Mouse (Mus musculus): Measurements from ENCODE around the gene P3h3. TPM values are rescaled to one million over a fixed set of nuclear protein-coding genes. Genes with fewer than 3 reads are reported as not detected.
A peak's percentile ranks its signal among the peaks of the same experiment; 100 is the strongest.
"Not testable (repeated sequence)": the region's sequence is repeated elsewhere in the genome, so short reads cannot be mapped to it uniquely, and the experiment has no call there.

Gene P3h3
- polyA plus RNA-seq, 1 experiment: 8.7 TPM

DNA sequence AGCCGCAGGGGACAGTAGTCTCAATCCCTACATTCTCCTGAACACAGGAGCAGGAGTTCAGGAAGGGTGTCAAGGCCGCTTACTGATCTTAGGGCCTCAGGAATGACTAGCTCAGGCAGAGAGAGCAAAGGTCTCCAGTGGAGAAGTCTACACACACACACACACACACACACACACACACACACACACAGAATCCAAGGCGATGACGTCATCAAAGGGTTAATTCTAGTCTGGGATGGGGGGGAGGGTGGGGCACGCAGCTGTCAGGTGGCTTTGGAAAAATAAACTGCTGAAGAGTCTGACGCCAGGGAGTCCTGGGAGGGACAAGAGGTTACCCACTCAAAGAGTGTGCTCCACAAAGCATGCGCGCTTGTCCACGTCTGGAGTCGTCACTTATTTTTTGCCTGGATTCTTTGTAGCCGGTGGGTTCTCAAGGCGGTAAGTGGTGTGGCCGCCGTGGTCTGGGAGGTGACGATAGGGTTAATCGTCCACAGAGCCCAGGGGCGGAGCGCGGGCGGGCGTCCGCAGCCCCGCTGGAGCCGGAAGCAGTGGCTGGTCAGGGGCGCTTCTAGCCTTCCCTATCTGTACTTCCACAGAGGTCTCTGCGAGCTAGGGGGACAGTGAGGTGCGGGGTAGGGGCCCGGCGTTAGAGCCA is 49.1 kb downstream of the P3h3 start, which contains the start of gene Spsb2:
Gene Spsb2 (plus strand): TSS at position 304 of the 655 bp plus-strand sequence.
- H3K27ac ChIP-seq (ENCODE audit: insufficient read depth, low read depth, low read length): peak within 1 kb of the TSS; percentile 94
- peak within 1 kb of the TSS; percentile 68 for H3K4me3 ChIP-seq (ENCODE audit: low read depth, low read length)
- H3K4me1 ChIP-seq (ENCODE audit: control insufficient read depth, insufficient read depth, insufficient read length, low read length): peaks cover 22% of the 10 kb centered on the region
- H3K27me3 ChIP-seq (ENCODE audit: control insufficient read depth, insufficient read depth, low read length): no peaks in the 10 kb centered on the region
- peaks cover 16% of the 10 kb centered on the region for H3K36me3 ChIP-seq (ENCODE audit: control insufficient read depth, insufficient read depth, low read length)
- TF ChIP-seq POLR2A (IDR thresholded peaks at IDR 0.05; ENCODE audit: low read depth, low read length) (peak; percentile 22; the same call in 1 of the 2 replicates), CTCF (IDR thresholded peaks at IDR 0.05; ENCODE audit: extremely low read depth, insufficient read length, insufficient replicate concordance, low read depth, low read length) (no peak)
- WGBS: 2% methylated on average over 29 of the region's 29 CpGs

GRCm38 (mm10) chr6:124807986-124808357 is 49.6 kb downstream of the P3h3 start:
- TF ChIP-seq POLR2A (IDR thresholded peaks at IDR 0.05; ENCODE audit: low read depth, low read length) (no peak), CTCF (IDR thresholded peaks at IDR 0.05; ENCODE audit: extremely low read depth, insufficient read length, insufficient replicate concordance, low read depth, low read length) (no peak)
- Histone ChIP-seq H3K27ac (ENCODE audit: insufficient read depth, low read depth, low read length) (peak overlapping the region; percentile 94), H3K4me1 (ENCODE audit: control insufficient read depth, insufficient read depth, insufficient read length, low read length) (peaks cover 22% of the 10 kb centered on the region), H3K36me3 (ENCODE audit: control insufficient read depth, insufficient read depth, low read length) (peaks cover 16% of the 10 kb centered on the region), H3K4me3 (ENCODE audit: low read depth, low read length) (peak overlapping the region; percentile 68; the same call in 1 of the 2 replicates), H3K27me3 (ENCODE audit: control insufficient read depth, insufficient read depth, low read length) (no peaks in the 10 kb centered on the region)
- 39% methylated on average over 6 of the region's 6 CpGs for WGBS

- H3K36me3 ChIP-seq (ENCODE audit: control insufficient read depth, insufficient read depth, low read length): peaks cover 15% of the 10 kb centered on the region
- H3K27me3 ChIP-seq (ENCODE audit: control insufficient read depth, insufficient read depth, low read length): no peaks in the 10 kb centered on the region
- 78% methylated on average over 4 of the region's 4 CpGs for WGBS
- peak overlapping the region; percentile 94 for H3K27ac ChIP-seq (ENCODE audit: insufficient read depth, low read depth, low read length)
- TF ChIP-seq POLR2A (IDR thresholded peaks at IDR 0.05; ENCODE audit: low read depth, low read length) (no peak), CTCF (IDR thresholded peaks at IDR 0.05; ENCODE audit: extremely low read depth, insufficient read length, insufficient replicate concordance, low read depth, low read length) (no peak)
- no peak overlapping the region for H3K4me3 ChIP-seq (ENCODE audit: low read depth, low read length)
- H3K4me1 ChIP-seq (ENCODE audit: control insufficient read depth, insufficient read depth, insufficient read length, low read length): peaks cover 22% of the 10 kb centered on the region
Measured at GRCm38 (mm10) chr6:124807366-124807765, 50.2 kb downstream of the P3h3 start.

DNA sequence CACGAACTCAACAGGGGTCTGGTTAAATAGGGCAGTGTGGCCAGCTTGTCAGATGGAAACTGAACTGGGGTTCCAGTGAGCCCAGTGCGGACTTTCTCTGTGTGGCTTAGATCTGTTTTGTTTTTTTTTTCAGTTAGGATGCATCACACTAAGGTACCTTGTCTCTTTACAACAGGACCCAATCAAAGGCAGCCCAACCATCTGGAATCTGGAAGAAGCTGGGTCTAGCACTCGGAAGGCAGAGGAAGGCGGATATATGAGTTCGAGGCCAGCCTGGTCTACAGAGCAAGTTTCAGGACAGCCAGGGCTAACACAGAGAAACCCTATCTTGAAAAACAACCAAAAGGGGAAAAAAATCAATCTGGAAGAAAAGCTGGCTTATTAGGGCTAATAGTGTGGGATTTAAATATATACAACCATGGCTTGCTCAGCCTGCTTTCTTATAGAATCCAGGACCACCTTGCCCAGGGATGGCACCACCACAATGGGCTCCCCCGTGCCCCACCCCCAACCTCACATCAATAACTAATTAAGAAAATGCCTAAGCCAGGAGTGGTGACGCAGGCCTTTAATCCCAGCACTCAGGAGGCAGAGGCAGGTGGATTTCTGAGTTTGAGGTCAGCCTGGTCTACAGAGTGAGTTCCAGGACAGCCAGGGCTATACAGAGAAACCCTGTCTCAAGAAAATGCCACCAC is 51.0 kb downstream of the P3h3 start:
- no peaks in the 10 kb centered on the region for H3K27me3 ChIP-seq (ENCODE audit: control insufficient read depth, insufficient read depth, low read length)
- peak overlapping the region; percentile 88 for H3K27ac ChIP-seq (ENCODE audit: insufficient read depth, low read depth, low read length)
- peaks cover 7% of the 10 kb centered on the region for H3K36me3 ChIP-seq (ENCODE audit: control insufficient read depth, insufficient read depth, low read length)
- H3K4me1 ChIP-seq (ENCODE audit: control insufficient read depth, insufficient read depth, insufficient read length, low read length): peaks cover 19% of the 10 kb centered on the region
- WGBS: 75% methylated on average over 7 of the region's 7 CpGs
- TF ChIP-seq CTCF (IDR thresholded peaks at IDR 0.05; ENCODE audit: extremely low read depth, insufficient read length, insufficient replicate concordance, low read depth, low read length) (no peak), POLR2A (IDR thresholded peaks at IDR 0.05; ENCODE audit: low read depth, low read length) (no peak)
- H3K4me3 ChIP-seq (ENCODE audit: low read depth, low read length): no peak overlapping the region

GRCm38 (mm10) chr6:124805341-124806321 is 51.9 kb downstream of the P3h3 start:
- Histone ChIP-seq H3K27me3 (ENCODE audit: control insufficient read depth, insufficient read depth, low read length) (no peaks in the 10 kb centered on the region), H3K27ac (ENCODE audit: insufficient read depth, low read depth, low read length) (peak overlapping the region; percentile 88), H3K36me3 (ENCODE audit: control insufficient read depth, insufficient read depth, low read length) (peaks cover 2% of the 10 kb centered on the region; the same call in 1 of the 2 replicates), H3K4me1 (ENCODE audit: control insufficient read depth, insufficient read depth, insufficient read length, low read length) (peaks cover 19% of the 10 kb centered on the region), H3K4me3 (ENCODE audit: low read depth, low read length) (peak overlapping the region; percentile 70)
- 2% methylated on average over 34 of the region's 34 CpGs for WGBS
- peak; percentile 38; the same call in 1 of the 2 replicates for TF ChIP-seq CTCF (IDR thresholded peaks at IDR 0.05; ENCODE audit: extremely low read depth, insufficient read length, insufficient replicate concordance, low read depth, low read length)
- no peak; the same call in 1 of the 2 replicates for TF ChIP-seq POLR2A (IDR thresholded peaks at IDR 0.05; ENCODE audit: low read depth, low read length)

- no peak overlapping the region for H3K27ac ChIP-seq (ENCODE audit: insufficient read depth, low read depth, low read length)
- no peaks in the 10 kb centered on the region for H3K36me3 ChIP-seq (ENCODE audit: control insufficient read depth, insufficient read depth, low read length)
- TF ChIP-seq CTCF (IDR thresholded peaks at IDR 0.05; ENCODE audit: extremely low read depth, insufficient read length, insufficient replicate concordance, low read depth, low read length) (no peak), POLR2A (IDR thresholded peaks at IDR 0.05; ENCODE audit: low read depth, low read length) (no peak)
- H3K4me3 ChIP-seq (ENCODE audit: low read depth, low read length): no peak overlapping the region
- H3K27me3 ChIP-seq (ENCODE audit: control insufficient read depth, insufficient read depth, low read length): no peaks in the 10 kb centered on the region
- H3K4me1 ChIP-seq (ENCODE audit: control insufficient read depth, insufficient read depth, insufficient read length, low read length): peaks cover 14% of the 10 kb centered on the region
- 65% methylated on average over 3 of the region's 3 CpGs for WGBS
Measured at GRCm38 (mm10) chr6:124804341-124804740, 53.2 kb downstream of the P3h3 start.

GRCm38 (mm10) chr6:124803691-124804090 is 53.9 kb downstream of the P3h3 start:
- WGBS: 95% methylated on average over 4 of the region's 4 CpGs
- not testable (repeated sequence) for H3K4me3 ChIP-seq (ENCODE audit: low read depth, low read length); H3K27ac ChIP-seq (ENCODE audit: insufficient read depth, low read depth, low read length); H3K27me3 ChIP-seq (ENCODE audit: control insufficient read depth, insufficient read depth, low read length); H3K36me3 ChIP-seq (ENCODE audit: control insufficient read depth, insufficient read depth, low read length)
- H3K4me1 ChIP-seq (ENCODE audit: control insufficient read depth, insufficient read depth, insufficient read length, low read length): peaks cover 14% of the 10 kb centered on the region
